Mouse (Mus musculus) liver, embryonic 13.5 days (tissue): Measurements from ENCODE around the gene Ugt2b1. TPM values are rescaled to one million over a fixed set of nuclear protein-coding genes. Genes with fewer than 3 reads are reported as not detected.

Source experiments
- ATAC-seq: fragments of 200-750 bp; cut with Nextera tagmentation; 2 replicates; pipeline ENCODE4 v1.8.0; 2017; ENCODE audit warnings: low read depth, mild to moderate bottlenecking, moderate number of reproducible peaks, moderate library complexity
- DNase-seq: peaks from one replicate; pipeline ENCODE4 v3.0.0; 2022
- H3K27ac ChIP-seq: fragments of 300-500 bp; sonication (generic); 2 replicates; pipeline ENCODE4 v1.5.1; 2015; ENCODE audit warnings: moderate library complexity, mild to moderate bottlenecking, inconsistent platforms
- H3K27me3 ChIP-seq: fragments of 300-500 bp; sonication (generic); 2 replicates; pipeline ENCODE4 v1.6.1; 2015; ENCODE audit warnings: mild to moderate bottlenecking, inconsistent platforms
- H3K36me3 ChIP-seq: fragments of 300-500 bp; sonication (generic); 2 replicates; pipeline ENCODE4 v1.6.1; 2015; ENCODE audit warnings: mild to moderate bottlenecking, inconsistent platforms
- H3K4me1 ChIP-seq: fragments of 300-500 bp; sonication (generic); replicated peaks from 2 replicates; pipeline ENCODE4 v1.6.1; 2015; ENCODE audit warnings: inconsistent platforms
- H3K4me2 ChIP-seq: fragments of 300-500 bp; sonication (generic); 2 replicates; pipeline ENCODE4 v1.6.1; 2015; ENCODE audit warnings: inconsistent platforms, mild to moderate bottlenecking, moderate library complexity
- H3K4me3 ChIP-seq: fragments of 300-500 bp; sonication (generic); replicated peaks from 2 replicates; pipeline ENCODE4 v1.5.1; 2015; ENCODE audit warnings: mild to moderate bottlenecking, inconsistent platforms
- H3K9ac ChIP-seq: fragments of 300-500 bp; sonication (generic); 2 replicates; pipeline ENCODE4 v1.6.1; 2015; ENCODE audit warnings: mild to moderate bottlenecking, inconsistent platforms
- H3K9me3 ChIP-seq: fragments of 300-500 bp; sonication (generic); replicated peaks from 2 replicates; pipeline ENCODE4 v1.6.1; 2016; ENCODE audit warnings: inconsistent platforms
- WGBS: fragments of 180-500 bp; shearing (Covaris S2); methylation state at CpG from one replicate; pipeline ENCODE4 v1.1.7; 2015; ENCODE audit not compliant: insufficient replicate concordance; 5-methylcytosine and 5-hydroxymethylcytosine counted together
- polyA plus RNA-seq: library from polyadenylated mRNA; unstranded; fragments of >200 nt; fragmentation: Nextera tagmentation; extraction: Ambion mirVana; gene quantifications from 2 replicates; pipeline ENCODE4 v1.2.1, GENCODE M21; 2015

The Ugt2b1 gene
- polyA plus RNA-seq, 1 experiment from 2014 or later = 0.12 TPM

DNA sequence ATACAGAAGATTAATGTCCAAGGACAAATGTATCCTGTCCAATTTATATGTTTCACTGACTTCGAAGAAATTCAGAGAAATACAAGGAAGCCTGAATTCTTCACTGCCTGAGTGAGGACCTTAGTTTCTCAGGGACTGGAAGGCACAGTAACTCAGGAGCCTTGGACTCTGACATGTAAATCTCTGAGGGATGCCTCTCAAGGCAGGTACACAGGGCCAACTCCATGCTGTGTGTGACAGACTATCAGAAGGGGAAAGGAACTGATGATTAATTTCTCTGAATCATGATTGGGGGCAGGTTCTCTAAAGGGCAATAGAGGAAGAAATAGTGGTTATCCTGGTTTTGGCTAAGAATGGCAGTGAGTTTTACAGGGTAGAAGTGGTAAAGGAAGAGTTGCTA lies 37.9 kb downstream of the Ugt2b1 start:
- WGBS = 34% methylated on average over 1 of the region's 1 CpGs
- Histone ChIP-seq H3K9ac (no peak overlapping the region), H3K4me3 (no peak overlapping the region), H3K4me2 (no peak overlapping the region), H3K4me1 (no peaks in the 10 kb centered on the region), H3K27ac (no peak overlapping the region), H3K36me3 (no peaks in the 10 kb centered on the region), H3K27me3 (no peaks in the 10 kb centered on the region), H3K9me3 (no peaks in the 10 kb centered on the region)
- ATAC-seq (no peak), DNase-seq (no peak)

DNA sequence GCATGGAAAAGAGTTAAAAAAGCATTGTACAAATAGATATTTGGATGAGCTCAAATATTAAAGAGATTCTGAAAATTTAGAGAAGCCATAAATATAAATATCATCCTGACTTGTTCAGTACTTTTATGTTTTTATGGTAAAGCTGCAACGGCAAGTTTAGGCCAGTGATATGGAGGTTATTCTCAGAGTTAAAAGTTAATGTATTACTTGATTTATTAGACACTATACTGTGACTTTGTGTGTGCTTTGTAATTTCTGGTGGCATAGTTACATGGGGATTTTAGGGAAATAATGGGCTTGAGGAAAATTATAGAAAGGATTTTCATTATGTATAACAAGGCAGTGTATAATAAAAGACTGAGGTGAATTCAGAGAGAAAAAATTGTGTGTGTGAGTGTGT lies 39.2 kb downstream of the Ugt2b1 start:
- H3K27me3 ChIP-seq = no peaks in the 10 kb centered on the region
- H3K27ac ChIP-seq = no peak overlapping the region
- no peaks in the 10 kb centered on the region for H3K36me3 ChIP-seq
- DNase-seq = no peak
- WGBS = 57% methylated on average over 1 of the region's 1 CpGs
- no peak overlapping the region for H3K4me3 ChIP-seq
- H3K4me2 ChIP-seq = no peak overlapping the region
- no peak for ATAC-seq
- no peaks in the 10 kb centered on the region for H3K4me1 ChIP-seq
- H3K9me3 ChIP-seq = no peaks in the 10 kb centered on the region
- H3K9ac ChIP-seq = no peak overlapping the region

DNA sequence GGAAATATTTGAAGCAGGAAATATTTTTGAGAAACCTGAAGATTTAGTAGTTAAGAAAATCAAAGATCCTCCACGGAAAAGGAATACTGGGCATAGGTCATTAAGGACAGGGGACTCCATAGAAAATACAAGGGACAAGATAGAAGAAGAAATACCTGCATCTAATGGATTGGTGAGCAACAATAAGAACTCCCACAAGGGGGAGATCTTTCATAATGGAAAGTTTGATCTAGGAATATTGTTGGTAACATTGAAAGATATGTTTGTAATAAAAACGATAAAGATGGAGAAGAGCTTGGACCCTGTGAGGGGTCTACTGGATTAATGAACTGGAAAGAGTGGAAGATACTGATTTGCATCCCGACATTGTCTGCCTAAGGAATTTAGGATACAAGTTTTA lies 39.7 kb downstream of the Ugt2b1 start:
- ATAC-seq (no peak), DNase-seq (no peak)
- H3K27me3 ChIP-seq = no peaks in the 10 kb centered on the region
- H3K4me2 ChIP-seq = no peak overlapping the region
- H3K4me1 ChIP-seq = no peaks in the 10 kb centered on the region
- H3K27ac ChIP-seq = no peak overlapping the region
- H3K36me3 ChIP-seq = no peaks in the 10 kb centered on the region
- WGBS = 24% methylated on average over 3 of the region's 3 CpGs
- H3K9ac ChIP-seq = no peak overlapping the region
- H3K9me3 ChIP-seq = no peaks in the 10 kb centered on the region
- H3K4me3 ChIP-seq = no peak overlapping the region

- Histone ChIP-seq H3K36me3 (no peaks in the 10 kb centered on the region), H3K27me3 (no peaks in the 10 kb centered on the region), H3K4me2 (no peak overlapping the region), H3K9me3 (no peaks in the 10 kb centered on the region), H3K9ac (no peak overlapping the region), H3K4me3 (no peak overlapping the region), H3K4me1 (no peaks in the 10 kb centered on the region), H3K27ac (no peak overlapping the region)
- DNase-seq (no peak), ATAC-seq (no peak)
- WGBS = 36% methylated on average over 1 of the region's 1 CpGs
Measured at GRCm38 (mm10) chr5:86871877-86872276, 54.5 kb downstream of the Ugt2b1 start.

Other genes starting within 250 kb of the Ugt2b1 start
- not detected in 2 replicates for gene Tmprss11e, start 180.7 kb downstream of the Ugt2b1 start, polyA plus RNA-seq
- 15.3 and 17.7 TPM in 2 replicates for gene Ythdc1, start 122.3 kb downstream of the Ugt2b1 start, polyA plus RNA-seq
- 35.8 and 46.9 TPM in 2 replicates for gene Ugt2b34, start 19.6 kb downstream of the Ugt2b1 start, polyA plus RNA-seq
- 0.61 and 0.85 TPM in 2 replicates for gene Ugt2b35, start 74.3 kb upstream of the Ugt2b1 start, polyA plus RNA-seq
- 6.7 and 8.8 TPM in 2 replicates for gene Ugt2b36, start 166.0 kb upstream of the Ugt2b1 start, polyA plus RNA-seq
- 7.5 and 8.7 TPM in 2 replicates for gene Ugt2b5, start 213.8 kb upstream of the Ugt2b1 start, polyA plus RNA-seq